ENCODE assay signal across 8 mouse cellular contexts in the genomic region with DNA sequence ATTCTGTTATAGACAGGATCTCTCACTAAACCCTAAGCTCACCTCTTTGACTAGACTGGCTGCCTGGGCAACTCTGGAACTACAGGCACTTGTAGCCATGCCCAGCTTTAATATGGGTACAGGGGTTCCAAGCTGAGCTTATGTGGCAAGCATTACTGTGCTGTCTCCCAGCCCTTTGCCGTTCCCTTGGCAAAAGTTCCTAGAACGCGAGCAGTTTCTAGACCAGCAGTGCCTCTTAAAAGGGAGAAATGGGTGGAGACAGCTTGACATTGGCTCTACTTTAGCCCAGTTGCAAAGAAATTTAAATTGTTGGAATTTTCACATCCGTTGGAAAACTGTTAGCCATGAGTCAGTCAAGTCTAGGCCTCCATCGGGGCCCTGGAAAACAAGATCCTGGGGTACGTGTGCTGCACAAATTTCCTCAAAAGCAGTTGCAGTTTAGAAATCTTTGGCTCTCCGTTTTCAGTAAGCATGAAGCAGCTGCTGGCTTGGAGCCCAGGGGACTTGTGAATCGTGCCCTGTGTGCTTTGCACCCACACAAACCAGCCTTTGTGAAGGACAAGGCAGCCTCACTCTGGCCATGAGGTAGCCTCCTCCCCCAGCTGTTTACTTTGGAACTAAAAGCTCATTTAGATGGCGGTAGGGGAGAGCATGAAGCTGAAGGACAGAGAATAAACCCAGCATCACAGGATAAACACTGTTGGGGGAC.
DNase-seq lines count a peak whose midpoint lies in the region; ATAC-seq and TF ChIP-seq lines count a peak whose summit lies in the region.

No protein-coding gene starts in this region.

- H3K36me3 ChIP-seq in embryonic facial prominence, embryonic 12.5 days = 0 out of 2 replicates have a peak, but pooled peaks cover 8% of the 10 kb centered on the region
- H3K36me3 ChIP-seq in heart, adult 2 months (ENCODE audit: control insufficient read depth, insufficient read depth, low read length) = no peaks in the 10 kb centered on the region
- H3K36me3 ChIP-seq in midbrain, postnatal 0 days (ENCODE audit: insufficient read depth, low read length) = no peaks in the 10 kb centered on the region

- H3K4me3 ChIP-seq in embryonic facial prominence, embryonic 12.5 days = no peak overlapping the region
- H3K4me3 ChIP-seq in heart, adult 2 months = no peak overlapping the region
- H3K4me3 ChIP-seq in midbrain, postnatal 0 days (ENCODE audit: low read depth, low read length) = no peak overlapping the region

- no peaks in the 10 kb centered on the region for H3K79me2 ChIP-seq in heart, adult 2 months (replicated peaks; ENCODE audit: control insufficient read depth, insufficient read depth, low read length)

- H3K9ac ChIP-seq in embryonic facial prominence, embryonic 12.5 days = no peak overlapping the region
- H3K9ac ChIP-seq in heart, adult 2 months (ENCODE audit: low read depth, low read length) = no peak overlapping the region
- H3K9ac ChIP-seq in midbrain, postnatal 0 days (replicated peaks; ENCODE audit: low read length, poor library complexity, severe bottlenecking) = no peak overlapping the region

- H3K27me3 ChIP-seq in embryonic facial prominence, embryonic 12.5 days = no peaks in the 10 kb centered on the region
- H3K27me3 ChIP-seq in heart, adult 2 months (ENCODE audit: control insufficient read depth, insufficient read depth, low read length) = no peaks in the 10 kb centered on the region
- no peaks in the 10 kb centered on the region for H3K27me3 ChIP-seq in midbrain, postnatal 0 days (ENCODE audit: insufficient read depth, low read length)

- TF ChIP-seq EP300 in heart, adult 2 months (IDR thresholded peaks at IDR 0.05; ENCODE audit: insufficient read depth, low read depth, low read length) = no peak

- no peak for TF ChIP-seq CTCF in heart, adult 2 months (IDR thresholded peaks at IDR 0.05)
- TF ChIP-seq CTCF in midbrain, postnatal 0 days (IDR thresholded peaks at IDR 0.05) = no peak

- TF ChIP-seq POLR2A in heart, adult 2 months (IDR thresholded peaks at IDR 0.05; ENCODE audit: insufficient read depth, low read depth, low read length) = no peak

- intact Hi-C loops in heart, adult 2 months (cut with DNase I) = no loop called here
- intact Hi-C loops in left cerebral cortex, postnatal 4 days (cut with DNase I) = no loop called here

- 31% methylated on average over 9 of the region's 9 CpGs for WGBS in embryonic facial prominence, embryonic 12.5 days
- 40% methylated on average over 9 of the region's 9 CpGs for WGBS in heart, adult 2 months
- WGBS in midbrain, postnatal 0 days = 34% methylated on average over 9 of the region's 9 CpGs

- peaks cover 50% of the 10 kb centered on the region for H3K4me1 ChIP-seq in embryonic facial prominence, embryonic 12.5 days
- H3K4me1 ChIP-seq in heart, adult 2 months (ENCODE audit: control insufficient read depth, insufficient read depth, low read length) = no peaks in the 10 kb centered on the region; the same call in 1 of the 2 replicates
- H3K4me1 ChIP-seq in midbrain, postnatal 0 days (ENCODE audit: insufficient read depth, low read length) = peaks cover 11% of the 10 kb centered on the region; the same call in 1 of the 2 replicates

- no peaks in the 10 kb centered on the region for H3K9me3 ChIP-seq in embryonic facial prominence, embryonic 12.5 days
- H3K9me3 ChIP-seq in midbrain, postnatal 0 days (ENCODE audit: low read length) = no peaks in the 10 kb centered on the region

- H3K27ac ChIP-seq in embryonic facial prominence, embryonic 12.5 days = peak overlapping the region; percentile 83
- H3K27ac ChIP-seq in heart, adult 2 months = no peak overlapping the region
- H3K27ac ChIP-seq in midbrain, postnatal 0 days (ENCODE audit: low read depth, low read length) = peak overlapping the region; percentile 26; the same call in 1 of the 2 replicates

- peak; percentile 65; the same call in 1 of the 2 replicates for ATAC-seq in embryonic facial prominence, embryonic 12.5 days (ENCODE audit: insufficient number of reproducible peaks, insufficient read depth, low FRiP score, low TSS enrichment)
- ATAC-seq in midbrain, postnatal 0 days (ENCODE audit: low FRiP score) = peak; percentile 85
- ATAC-seq in megakaryocyte, adult 5-6 weeks (ENCODE audit: poor library complexity, severe bottlenecking) = no peak

- no peak overlapping the region for H3K4me2 ChIP-seq in embryonic facial prominence, embryonic 12.5 days (replicated peaks)
- no peak overlapping the region for H3K4me2 ChIP-seq in midbrain, postnatal 0 days (ENCODE audit: low read depth, low read length, poor library complexity, severe bottlenecking)

- peak; percentile 96 for DNase-seq in brain, adult 2 months (ENCODE audit: low read depth, low spot score)
- DNase-seq in heart, adult 2 months = peak; percentile 54 to 66
- peak; percentile 88 to 89 for DNase-seq in kidney, adult 8-10 months
- peak; percentile 90 for DNase-seq in left cerebral cortex, postnatal 4 days
- peak; percentile 97 for DNase-seq in midbrain, postnatal 0 days (ENCODE audit: low spot score)
- DNase-seq in testis, postnatal 10 days (ENCODE audit: low spot score) = peak; percentile 93
